Mouse (Mus musculus) ES-E14 (cell line): ENCODE results near the gene Ccdc182. TPM values are rescaled to one million over a fixed set of nuclear protein-coding genes. Genes with fewer than 3 reads are reported as not detected.

ENCODE experiments used
- DNase-seq: peaks from one replicate; pipeline ENCODE4 v3.0.0-alpha.2; 2013; ENCODE audit warnings: low read depth, low spot score
- H3K27ac ChIP-seq: 2 replicates; pipeline ENCODE4 v1.5.1; 2012; ENCODE audit warnings: low read depth, mild to moderate bottlenecking, low read length, moderate library complexity, mixed read lengths; ENCODE audit not compliant: poor library complexity, insufficient read depth, severe bottlenecking
- H3K36me3 ChIP-seq: 2 replicates; pipeline ENCODE4 v1.6.1; 2012; ENCODE audit warnings: mild to moderate bottlenecking, low read length, moderate library complexity, mixed read lengths; ENCODE audit not compliant: control insufficient read depth, poor library complexity, insufficient read depth, severe bottlenecking
- H3K4me1 ChIP-seq, 2 experiments: fragments of 150-350 bp in 1 of 2; sonication (generic) in 1 of 2; 2 replicates each; pipeline ENCODE4 v1.6.1; 2012; ENCODE audit warnings: low read length in 2 of 2, mild to moderate bottlenecking in 1 of 2, mixed read lengths in 1 of 2; ENCODE audit not compliant: control insufficient read depth in 2 of 2, insufficient read depth in 2 of 2, poor library complexity in 1 of 2
- H3K4me3 ChIP-seq, 2 experiments: fragments of 150-350 bp in 1 of 2; sonication (generic) in 1 of 2; 2 replicates each; pipeline ENCODE4 v1.5.1; 2012; ENCODE audit warnings: low read length in 2 of 2, low read depth in 1 of 2, mild to moderate bottlenecking in 1 of 2, mixed read lengths in 1 of 2; ENCODE audit not compliant: insufficient read depth in 1 of 2, poor library complexity in 1 of 2, severe bottlenecking in 1 of 2
- H3K9ac ChIP-seq: 2 replicates; pipeline ENCODE4 v1.6.1; 2012; ENCODE audit warnings: low read depth, mild to moderate bottlenecking, low read length, mixed read lengths; ENCODE audit not compliant: poor library complexity, insufficient read depth, severe bottlenecking
- H3K9me3 ChIP-seq: fragments of 150-350 bp; sonication (generic); 2 replicates; pipeline ENCODE4 v1.6.1; 2012; ENCODE audit warnings: low read depth, mild to moderate bottlenecking, low read length; ENCODE audit not compliant: control insufficient read depth, insufficient read depth
- CHD2 ChIP-seq: IDR thresholded peaks from 2 replicates; pipeline ENCODE4 v1.6.1; 2014; ENCODE audit warnings: mild to moderate bottlenecking, low read depth, low read length, inconsistent platforms
- HCFC1 ChIP-seq: IDR thresholded peaks from 2 replicates; pipeline ENCODE4 v1.6.1; 2012; ENCODE audit warnings: low read length, inconsistent platforms, borderline replicate concordance; ENCODE audit not compliant: insufficient read depth
- MAFK ChIP-seq: IDR thresholded peaks from 2 replicates; pipeline ENCODE4 v1.6.1; 2014; ENCODE audit warnings: mild to moderate bottlenecking, low read depth, low read length, inconsistent platforms; ENCODE audit not compliant: insufficient read depth
- ZC3H11A ChIP-seq: IDR thresholded peaks from 2 replicates; pipeline ENCODE4 v1.6.1; 2012; ENCODE audit warnings: low read depth, mild to moderate bottlenecking, inconsistent platforms, low read length, borderline replicate concordance
- ZNF384 ChIP-seq: IDR thresholded peaks from 2 replicates; pipeline ENCODE4 v1.6.1; 2012; ENCODE audit warnings: low read depth, low read length, inconsistent platforms
- in situ Hi-C, 2 experiments: fragments of 600-800 bp; cut with MboI; formaldehyde crosslinking; loops; one replicate each; pipeline ENCODE4 v1.15.1; 2025; ENCODE audit warnings: low sequenced_read_pairs in 2 of 2, inconsistent platforms in 1 of 2; ENCODE audit not compliant: unreplicated experiment in 2 of 2
- total RNA-seq: library from RNA; depleted of rRNA; stranded (reverse); fragments of 300-350 nt; gene quantifications from 2 replicates; pipeline ENCODE4 v1.2.3, GENCODE M21; 2012

Ccdc182 gene
- total RNA-seq, 1 experiment, result not detected

DNA sequence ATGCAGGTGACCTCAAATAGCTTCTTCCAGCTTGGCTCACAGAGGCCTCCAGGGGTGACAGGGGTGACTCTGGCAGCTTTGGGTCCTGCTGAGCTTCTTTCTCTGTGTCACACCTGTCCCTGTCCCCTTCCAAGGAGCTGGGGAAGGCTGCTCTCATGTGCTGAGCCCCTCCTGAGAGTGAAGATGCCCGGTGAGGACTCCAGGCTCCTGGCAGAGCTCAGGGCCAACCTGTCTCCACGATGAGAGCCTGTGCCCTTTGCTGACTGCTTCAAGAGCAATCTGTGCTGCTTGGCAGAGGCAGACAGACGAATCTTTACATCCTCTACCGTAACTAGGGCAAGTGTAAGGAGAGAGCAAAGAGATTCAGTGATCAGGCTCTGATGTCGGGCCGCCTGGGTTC, 16.9 kb downstream of the Ccdc182 start:
- Histone ChIP-seq H3K9ac (no peak overlapping the region), H3K27ac (no peak overlapping the region), H3K4me1 (peaks cover 0 to 6% of the 10 kb centered on the region in 2 experiments; a peak in 2 of 4 replicates), H3K36me3 (no peaks in the 10 kb centered on the region), H3K9me3 (no peaks in the 10 kb centered on the region), H3K4me3 (no peak overlapping the region)
- no peak for DNase-seq
- in situ Hi-C loops, result no loop called here
- TF ChIP-seq ZNF384 (no peak), HCFC1 (no peak), CHD2 (no peak), ZC3H11A (no peak), MAFK (no peak)

DNA sequence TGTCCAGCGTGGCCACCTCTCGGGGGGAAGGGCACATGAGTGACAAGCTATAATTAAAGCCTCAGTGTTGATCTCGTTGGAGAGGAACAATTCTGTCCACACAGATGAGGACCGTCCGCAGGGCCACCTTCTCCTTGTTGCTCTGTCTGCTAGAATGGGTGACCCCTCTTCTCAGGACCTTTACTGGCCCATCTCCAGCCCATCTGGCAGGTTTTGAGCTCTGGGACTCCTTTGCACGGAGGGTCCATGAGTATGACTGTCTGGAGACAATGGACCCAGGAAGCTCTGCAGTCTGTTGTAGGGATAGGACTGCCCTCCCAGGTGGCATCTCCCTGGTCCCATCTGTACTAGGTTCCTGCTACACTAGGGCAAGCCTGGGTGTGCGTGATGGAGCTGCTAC, 17.7 kb downstream of the Ccdc182 start:
- no peak for TF ChIP-seq HCFC1
- TF ChIP-seq ZNF384, result no peak
- no peak for TF ChIP-seq MAFK
- TF ChIP-seq CHD2, result no peak
- TF ChIP-seq ZC3H11A, result no peak
- DNase-seq, result no peak
- Histone ChIP-seq H3K9ac (no peak overlapping the region), H3K9me3 (no peaks in the 10 kb centered on the region), H3K27ac (no peak overlapping the region), H3K4me1 (peaks cover 0 to 6% of the 10 kb centered on the region in 2 experiments; a peak in 2 of 4 replicates), H3K36me3 (no peaks in the 10 kb centered on the region), H3K4me3 (no peak overlapping the region)
- in situ Hi-C loops, result no loop called here

DNA sequence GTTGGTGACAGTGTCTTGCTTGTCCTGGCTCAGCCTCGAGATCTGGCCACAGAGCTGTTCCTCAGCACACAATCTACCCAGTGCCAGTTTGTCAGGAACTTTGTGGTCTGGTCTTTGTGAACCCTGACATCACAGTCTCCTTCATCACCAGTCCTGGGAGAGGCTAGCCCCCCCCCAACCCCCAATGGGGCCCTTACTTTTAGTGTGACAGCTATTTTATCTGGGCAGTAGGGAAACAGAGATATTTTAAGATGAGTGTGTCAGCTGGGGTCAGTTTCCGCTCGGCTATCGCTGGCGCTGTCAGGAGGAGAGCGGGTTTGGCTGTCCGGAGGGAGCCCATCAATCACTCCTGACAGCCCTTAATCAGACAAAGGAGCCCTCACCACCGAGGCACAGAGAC, 19.7 kb downstream of the Ccdc182 start:
- Histone ChIP-seq H3K9me3 (no peaks in the 10 kb centered on the region), H3K27ac (no peak overlapping the region), H3K4me1 (peaks cover 0 to 1% of the 10 kb centered on the region in 2 experiments; a peak in 1 of 4 replicates), H3K4me3 (no peak overlapping the region), H3K9ac (no peak overlapping the region), H3K36me3 (no peaks in the 10 kb centered on the region)
- DNase-seq, result no peak
- in situ Hi-C loops, result no loop called here
- TF ChIP-seq MAFK (no peak), HCFC1 (no peak), ZNF384 (no peak), ZC3H11A (no peak), CHD2 (no peak)

DNA sequence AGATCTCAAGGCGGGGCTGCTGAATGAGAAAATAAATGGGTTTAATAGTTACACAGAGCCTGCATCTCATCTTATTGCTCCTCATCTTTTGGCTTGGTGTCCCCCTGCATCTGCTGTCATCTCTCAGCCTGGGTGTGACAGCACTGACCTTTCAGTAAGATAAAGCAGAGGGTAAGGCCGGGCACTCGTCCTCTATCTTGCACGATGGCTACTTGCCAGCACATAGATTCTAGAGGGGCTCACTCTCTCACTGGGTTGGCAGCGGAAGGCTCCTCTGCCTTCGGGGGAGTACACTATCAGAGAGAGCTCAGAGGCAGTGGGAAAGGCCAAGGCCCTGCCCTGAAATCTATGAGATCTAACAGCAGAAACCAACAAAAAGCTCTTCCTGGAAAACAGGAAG, 20.6 kb downstream of the Ccdc182 start:
- in situ Hi-C loops, result no loop called here
- Histone ChIP-seq H3K9ac (no peak overlapping the region), H3K9me3 (no peaks in the 10 kb centered on the region), H3K4me1 (0 out of 4 replicates have a peak, but pooled peaks cover 0 to 2% of the 10 kb centered on the region in 2 experiments), H3K4me3 (no peak overlapping the region), H3K36me3 (no peaks in the 10 kb centered on the region), H3K27ac (no peak overlapping the region)
- TF ChIP-seq CHD2, result no peak
- no peak for TF ChIP-seq MAFK
- DNase-seq, result no peak

DNA sequence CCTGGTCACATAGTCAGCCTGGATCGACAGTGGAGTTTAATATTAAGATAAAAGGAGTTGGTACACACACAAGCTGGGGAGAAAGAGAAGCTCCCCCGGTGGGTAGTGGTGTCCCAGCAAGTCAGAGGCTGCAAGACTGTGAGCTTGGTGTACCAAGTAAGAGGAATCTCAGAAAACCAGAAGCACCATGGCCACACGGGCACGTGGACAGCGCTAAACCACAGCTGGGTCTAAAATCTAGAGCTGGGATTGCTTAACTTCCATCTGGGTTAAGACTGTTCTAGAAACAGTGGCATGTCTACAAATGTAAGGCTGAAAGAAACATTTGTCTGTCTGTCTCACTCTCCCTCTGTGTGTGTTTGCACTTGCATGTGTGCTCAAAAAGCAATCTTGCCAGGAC, 21.5 kb downstream of the Ccdc182 start:
- no peak for DNase-seq
- H3K4me1 ChIP-seq, result 0 out of 4 replicates have a peak, but pooled peaks cover 0 to 2% of the 10 kb centered on the region in 2 experiments
- TF ChIP-seq HCFC1 (no peak), CHD2 (no peak), ZNF384 (no peak), MAFK (no peak), ZC3H11A (no peak)
- no peak overlapping the region for H3K4me3 ChIP-seq
- no peak overlapping the region for H3K27ac ChIP-seq
- in situ Hi-C loops, result no loop called here
- no peaks in the 10 kb centered on the region for H3K9me3 ChIP-seq
- no peaks in the 10 kb centered on the region for H3K36me3 ChIP-seq
- H3K9ac ChIP-seq, result no peak overlapping the region
